Comparison of ENCODE assay signal across 15 mouse cellular contexts in genomic region chr7:95766356-95767150, GRCm38 (mm10).
DNase-seq lines count a peak whose midpoint lies in the region; ATAC-seq lines count a peak whose summit lies in the region.
"Had no signal": no experiment of that assay in that cellular context is flagged by ENCODE, and none has a peak within 500 bp of the region (broad histone marks: within the 10 kb centered on the region; RNA-seq: fewer than 3 reads in every experiment).

No protein-coding gene starts in this region.

- intact Hi-C loops in left cerebral cortex, postnatal 25 days (cut with DNase I): loop anchor here (2.0 to 10.0 kb wide), 3 partner anchors 148 to 444 kb away; no protein-coding TSS in a partner anchor

- DNase-seq in brain, adult 2 months (ENCODE audit: low read depth, low spot score): peak; percentile 90
- peak; percentile 31 to 51 for DNase-seq in layer of hippocampus, adult 8-10 months (ENCODE audit: low spot score in 2 of 2)
- peak; percentile 67 to 95 for DNase-seq in left cerebral cortex, postnatal 25 days (ENCODE audit: low spot score in 2 of 2)
- no peak for DNase-seq in T-cell, adult 2 months (ENCODE audit: low spot score)
- DNase-seq in adrenal gland, adult (ENCODE audit: inconsistent age in 2 of 2, low spot score in 1 of 2): no peak
- DNase-seq in cerebellum, adult 9-10 months: no peak
- no peak for DNase-seq in adrenal gland, adult 18-20 months (ENCODE audit: low spot score in 2 of 2)
- DNase-seq: cerebellum, postnatal 36 days; kidney, adult 2 months; kidney, postnatal 36 days; liver, embryonic 13.5 days had no signal

- ATAC-seq in frontal cortex, adult (ENCODE audit: low TSS enrichment): peak; percentile 98
- ATAC-seq: hindbrain, postnatal 0 days; lung, postnatal 0 days; Patski had no signal

Comparison
In these comparisons a context has a peak if more than half of its experiments do, and no peak if none do; other contexts are left out.
1. DNase-seq: peak in brain, adult 2 months (single experiment), layer of hippocampus, adult 8-10 months (2 of 2) and left cerebral cortex, postnatal 25 days (2 of 2); none in T-cell, adult 2 months (single experiment), adrenal gland, adult (0 of 2), cerebellum, adult 9-10 months (single experiment) and adrenal gland, adult 18-20 months (0 of 2).